Mouse (Mus musculus) cerebellum, postnatal 14 days (tissue): ENCODE data around the gene Fsd2.

Experiments
- DNase-seq, 2 experiments: peaks; one replicate each; pipeline ENCODE4 v3.0.0; 2021; ENCODE audit warnings: mixed read lengths in 2 of 2

Gene Fsd2

DNA sequence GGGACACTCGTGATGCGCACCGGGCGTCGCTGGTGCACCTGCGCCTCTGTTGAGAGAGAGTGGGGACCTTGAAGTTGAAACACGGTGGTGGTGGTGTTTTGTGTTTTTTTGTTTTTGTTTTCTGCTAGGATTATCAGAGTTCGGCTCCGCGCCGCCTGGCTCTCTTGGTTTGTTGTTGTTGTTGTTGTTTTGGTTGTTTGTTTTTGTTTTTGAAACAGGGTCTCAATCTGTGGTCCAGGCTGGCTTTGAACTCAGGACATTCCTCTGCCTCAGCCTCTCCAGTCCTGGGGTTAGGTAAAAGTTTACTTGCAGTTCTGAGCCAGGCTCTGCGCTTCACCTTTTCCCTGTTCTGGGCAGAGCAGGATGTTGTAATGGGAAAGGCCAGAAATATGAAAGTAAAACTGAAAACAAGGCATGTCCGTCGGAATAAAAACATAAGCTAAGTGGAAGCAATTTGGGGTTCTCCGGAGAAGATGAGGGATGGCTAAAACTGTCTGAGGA, 5.2 kb upstream of the Fsd2 start:
- DNase-seq = no peak

- peak; percentile 92 to 94 for DNase-seq
Observed at GRCm38 (mm10) chr7:81571108-81571940, 4.6 kb upstream of the Fsd2 start, which contains the start of gene Whamm. TSS of gene Whamm (plus strand) at chr7:81571266.

DNA sequence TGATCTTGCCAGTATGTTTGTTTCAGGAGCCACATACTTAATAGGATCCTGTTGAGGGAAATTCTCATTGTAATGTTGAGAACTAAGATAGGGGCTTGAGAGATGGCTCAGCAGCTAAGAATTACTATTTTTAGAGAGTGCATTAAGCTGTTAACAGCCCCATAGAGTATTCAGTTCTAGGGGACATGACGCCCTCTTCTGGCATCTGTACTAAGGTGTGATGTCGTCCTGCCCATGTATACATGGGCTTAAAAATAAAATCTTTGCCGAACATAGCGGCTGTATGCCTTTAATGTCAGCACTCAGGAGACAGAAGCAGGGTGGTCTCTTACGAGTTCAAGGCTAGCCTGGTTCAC, 4.0 kb upstream of the Fsd2 start:
- DNase-seq = no peak

DNA sequence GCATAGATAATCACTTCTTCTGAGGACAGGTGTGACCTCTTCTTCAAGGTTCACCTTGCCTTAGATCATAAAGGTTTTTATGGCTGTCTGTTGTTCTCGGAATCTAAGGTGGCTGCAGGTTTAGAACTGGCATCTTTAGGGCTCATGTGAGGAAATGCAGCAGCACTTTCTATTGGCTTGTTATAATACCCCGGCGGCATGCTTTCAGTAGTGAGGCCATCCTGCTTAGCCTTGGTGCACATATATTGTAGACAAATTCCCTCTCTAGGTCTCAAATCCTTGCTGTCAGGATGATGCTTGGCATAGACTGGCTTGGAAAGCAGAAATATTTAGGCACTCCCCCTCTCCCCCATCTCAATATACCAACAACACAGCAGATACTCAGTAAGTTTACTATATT, 3.5 kb upstream of the Fsd2 start:
- DNase-seq = no peak

DNA sequence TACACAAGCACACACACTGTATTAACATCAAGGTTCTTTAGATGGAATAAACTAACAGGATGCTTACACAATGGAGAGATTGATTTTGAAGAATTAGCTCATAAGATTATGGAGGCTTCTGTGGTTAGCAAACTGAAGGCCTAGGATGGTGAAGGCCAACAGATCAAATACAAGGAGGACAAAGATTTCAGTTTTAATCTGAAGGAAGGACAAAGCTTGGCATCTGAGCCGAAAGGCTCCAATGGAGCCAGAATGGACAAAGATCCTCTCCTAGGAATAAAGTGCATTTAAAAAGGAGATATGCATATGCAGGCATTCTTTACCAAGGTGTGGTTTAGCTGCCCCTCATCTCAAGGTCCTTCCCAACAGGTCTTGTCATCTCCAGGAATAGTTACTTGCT, 3.1 kb upstream of the Fsd2 start:
- DNase-seq = no peak

DNA sequence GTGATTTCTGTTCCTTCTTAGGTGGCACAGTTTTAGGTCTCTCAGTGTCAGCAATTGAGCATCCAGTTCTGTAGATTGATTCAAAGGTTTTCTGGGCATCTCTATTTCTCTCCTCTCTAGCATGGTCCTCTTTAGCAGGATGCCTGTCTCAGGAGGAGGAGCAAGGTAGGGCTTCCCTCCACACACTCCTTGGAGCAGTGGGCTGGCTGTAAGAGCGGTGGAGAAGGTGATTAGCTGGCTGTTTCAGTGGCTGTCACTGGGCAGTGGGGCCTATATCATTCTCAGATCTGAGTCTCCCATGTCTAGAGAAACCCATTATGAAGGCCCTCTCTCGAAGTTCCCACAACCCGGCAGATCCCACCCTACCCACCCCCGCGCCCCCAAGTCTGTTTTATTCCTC, 652 bp upstream of the Fsd2 start:
- no peak for DNase-seq

GRCm38 (mm10) chr7:81566332-81566731, 412 bp downstream of the Fsd2 start:
- no peak for DNase-seq

DNA sequence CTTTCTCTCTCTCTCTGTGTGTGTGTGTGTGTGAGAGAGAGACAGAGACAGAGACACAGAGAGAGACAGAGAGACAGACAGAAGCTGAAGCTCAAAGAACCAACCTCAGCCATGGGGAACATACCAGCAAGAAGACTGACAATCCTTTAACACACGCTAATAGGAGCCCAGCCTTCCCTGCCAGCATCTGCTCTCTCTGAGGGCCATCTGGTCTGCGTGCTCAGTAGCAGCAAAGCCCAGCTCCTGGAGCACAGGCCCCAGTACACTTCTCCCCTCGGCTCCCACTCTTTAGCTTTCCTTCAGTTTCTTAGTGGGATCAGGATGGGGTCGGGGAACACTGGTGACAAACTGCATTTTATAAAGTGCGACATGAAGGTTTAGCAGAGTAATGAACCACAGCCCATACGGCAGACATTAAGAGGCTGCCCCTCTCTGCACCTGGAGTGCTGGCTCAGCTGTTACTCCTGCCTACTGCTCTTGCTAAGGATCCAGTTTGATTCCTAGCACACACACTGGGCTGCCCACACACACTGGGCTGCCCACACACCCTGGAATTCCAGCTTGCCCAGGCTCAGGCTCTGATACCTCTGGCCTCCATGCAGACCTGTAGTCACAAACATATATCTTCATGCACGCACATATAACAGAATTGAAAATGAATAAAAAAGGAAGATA, 1.2 kb downstream of the Fsd2 start:
- DNase-seq = peak; percentile 60 to 67

DNA sequence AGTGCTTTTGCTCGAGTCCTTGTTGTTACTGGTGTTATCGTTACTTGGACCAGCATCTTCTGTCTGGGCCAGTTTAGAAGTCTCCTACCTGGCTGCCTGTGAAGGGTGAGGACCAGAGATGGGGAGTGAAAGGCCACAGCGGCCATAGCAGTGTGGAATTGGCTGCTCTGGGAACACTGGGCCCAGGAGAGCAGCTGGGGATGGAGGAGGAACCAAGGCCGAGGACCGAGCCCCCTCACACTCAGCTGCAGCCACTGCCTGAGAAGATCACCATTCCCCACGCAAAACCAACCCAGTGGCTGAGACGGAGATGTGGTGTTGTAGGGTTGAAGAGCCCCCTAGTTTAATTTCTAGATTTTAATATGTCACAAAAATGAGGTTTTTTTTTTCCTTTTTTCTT, 2.0 kb downstream of the Fsd2 start:
- no peak for DNase-seq

- no peak for DNase-seq
Observed at GRCm38 (mm10) chr7:81563506-81564015, 3.2 kb downstream of the Fsd2 start.

- no peak for DNase-seq
Observed at GRCm38 (mm10) chr7:81561211-81561610, 5.5 kb downstream of the Fsd2 start.

- DNase-seq = no peak
Observed at GRCm38 (mm10) chr7:81560101-81561049, 6.4 kb downstream of the Fsd2 start.

DNA sequence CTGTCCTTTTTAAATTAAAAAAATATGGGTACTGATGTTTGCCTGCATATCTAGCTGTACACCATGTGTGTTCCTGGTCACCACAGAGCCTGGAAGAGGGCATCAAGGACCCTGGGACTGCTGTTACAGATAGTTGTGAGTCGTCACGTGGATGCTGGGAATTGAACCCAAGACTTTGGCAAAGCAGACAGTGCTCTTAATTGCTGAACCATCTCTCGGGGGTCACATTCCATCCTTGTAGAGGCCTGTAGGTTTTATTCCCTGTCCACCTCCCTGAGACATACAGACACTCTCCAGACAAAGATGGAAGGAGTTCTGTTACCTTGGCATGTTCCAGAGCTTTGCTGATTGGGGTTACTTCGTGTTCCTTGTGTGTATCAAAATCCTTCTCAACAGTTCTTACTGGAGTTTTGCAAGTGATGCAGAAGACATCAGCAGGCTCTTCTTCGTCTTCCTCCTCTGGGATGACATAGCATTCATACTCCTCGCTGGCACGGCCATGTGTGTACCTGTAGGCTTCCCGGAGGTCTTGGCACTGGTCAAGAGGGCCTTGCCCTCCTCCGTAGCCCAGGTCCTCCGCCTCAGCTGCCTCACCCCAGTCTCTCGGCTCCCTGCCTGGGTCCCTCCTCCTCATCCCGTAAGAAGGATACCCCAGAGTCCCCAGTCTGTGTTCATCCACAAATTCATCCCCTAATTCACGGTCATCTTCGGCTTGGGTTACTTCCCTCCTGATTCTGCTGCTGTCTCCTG, 7.3 kb downstream of the Fsd2 start:
- no peak for DNase-seq

DNA sequence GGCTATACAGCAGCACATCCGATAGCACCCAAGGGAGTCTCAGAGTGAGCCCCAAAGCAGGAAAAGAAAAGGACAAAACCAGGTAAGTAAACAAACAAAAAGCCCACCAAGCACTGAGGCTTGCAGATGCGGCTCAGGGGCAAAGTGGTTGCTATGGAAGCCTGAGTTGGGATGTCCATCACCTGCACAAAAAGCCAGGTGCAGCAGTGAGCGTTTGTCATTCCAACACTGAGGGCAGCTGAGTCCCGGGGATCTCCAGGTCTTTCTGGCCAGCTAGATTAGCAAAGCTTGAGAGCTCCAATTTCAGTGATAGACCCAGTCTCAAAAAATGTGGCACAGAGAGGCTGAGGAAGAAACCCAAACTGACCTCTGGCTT, 8.8 kb downstream of the Fsd2 start:
- no peak for DNase-seq

DNA sequence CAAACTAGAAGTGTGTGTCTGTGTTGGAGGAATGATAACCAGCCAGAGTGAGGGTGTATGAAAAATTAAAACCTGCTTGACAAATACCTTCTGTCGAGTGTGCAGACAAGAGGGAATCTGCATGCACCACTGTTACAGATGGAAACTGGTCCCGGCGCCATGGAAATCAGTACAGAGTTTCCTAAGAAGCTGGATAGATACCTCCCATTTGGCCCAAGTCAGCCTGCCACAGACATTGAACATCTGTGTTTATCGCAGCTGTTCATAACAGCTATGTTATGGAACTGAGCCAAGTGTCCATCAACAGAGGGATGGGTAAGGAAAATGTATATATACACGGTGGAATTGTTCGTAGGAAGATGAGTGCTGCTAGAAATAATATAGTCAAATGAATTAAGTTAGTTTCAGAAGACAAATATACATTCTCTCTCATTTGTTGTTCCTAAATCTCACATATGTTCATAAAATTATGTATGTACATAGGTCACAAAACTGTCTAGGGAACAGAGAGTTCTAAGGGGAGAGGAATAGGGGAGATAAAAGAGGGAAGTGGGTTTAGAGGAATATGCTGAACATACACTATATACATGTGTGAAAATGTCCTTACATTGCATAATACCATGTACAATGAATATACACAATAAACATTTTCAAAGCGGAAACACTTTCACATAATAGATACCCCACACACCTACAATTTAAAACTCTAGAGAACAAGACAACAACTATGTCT, 9.3 kb downstream of the Fsd2 start:
- DNase-seq = no peak

- no peak for DNase-seq
Observed at GRCm38 (mm10) chr7:81556839-81557238, 9.9 kb downstream of the Fsd2 start.

GRCm38 (mm10) chr7:81554369-81554768, 12.4 kb downstream of the Fsd2 start:
- DNase-seq = peak; percentile 63 to 78

GRCm38 (mm10) chr7:81553589-81553988, 13.2 kb downstream of the Fsd2 start:
- DNase-seq = no peak

- no peak for DNase-seq
Observed at GRCm38 (mm10) chr7:81548864-81549263, 17.9 kb downstream of the Fsd2 start.

DNA sequence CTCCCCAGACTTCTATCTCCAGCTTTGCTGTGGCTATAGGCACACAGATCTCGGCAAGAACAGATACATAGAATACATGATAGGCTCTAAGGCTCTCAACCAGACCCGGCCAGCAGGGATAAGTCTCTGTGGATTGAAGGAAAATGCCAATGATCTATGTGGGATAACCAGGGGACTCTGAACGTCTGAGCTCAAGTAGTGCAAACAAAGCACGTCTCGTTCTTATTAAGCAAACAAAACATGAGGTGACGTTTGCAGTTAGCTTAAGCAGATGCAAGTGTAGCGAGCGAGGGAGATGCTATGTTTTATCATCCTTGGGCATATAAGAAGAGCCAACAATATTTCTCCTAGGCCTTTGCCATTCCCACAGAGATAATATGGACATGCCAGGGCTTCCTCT, 23.8 kb downstream of the Fsd2 start:
- DNase-seq = no peak

- peak; percentile 72 to 83 for DNase-seq
Observed at GRCm38 (mm10) chr7:81541924-81542524, 24.7 kb downstream of the Fsd2 start.
